Mouse (Mus musculus): ENCODE measurements around the gene Rfesd. TPM values are rescaled to one million over a fixed set of nuclear protein-coding genes. Genes with fewer than 3 reads are reported as not detected.

The Rfesd gene
- polyA plus RNA-seq, 1 experiment from 2014 or later, result 12.0 TPM

- Histone ChIP-seq H3K27ac (ENCODE audit: low read length) (no peak overlapping the region), H3K36me3 (ENCODE audit: control insufficient read depth, insufficient read depth) (peaks cover 2% of the 10 kb centered on the region; the same call in 1 of the 2 replicates), H3K4me2 (ENCODE audit: low read depth, low read length) (no peak overlapping the region), H3K4me1 (ENCODE audit: control insufficient read depth, insufficient read depth, low read length) (no peaks in the 10 kb centered on the region), H3K9ac (ENCODE audit: low read length) (no peak overlapping the region), H3K9me3 (replicated peaks; ENCODE audit: control insufficient read depth, low read length) (no peaks in the 10 kb centered on the region), H3K4me3 (ENCODE audit: low read length) (no peak overlapping the region), H3K27me3 (ENCODE audit: control insufficient read depth, insufficient read depth, low read length) (no peaks in the 10 kb centered on the region)
- 70% methylated on average over 3 of the region's 3 CpGs for WGBS
- ATAC-seq (replicated peaks; ENCODE audit: extremely low read depth, insufficient read depth, low FRiP score), result no peak
These were observed 15.2 kb downstream of the Rfesd start for GRCm38 (mm10) chr13:76003272-76003671.

GRCm38 (mm10) chr13:75992169-75993028 lies 26.1 kb downstream of the Rfesd start:
- no peak overlapping the region for H3K4me2 ChIP-seq (ENCODE audit: low read depth, low read length)
- H3K4me1 ChIP-seq (ENCODE audit: control insufficient read depth, insufficient read depth, low read length), result no peaks in the 10 kb centered on the region
- no peak overlapping the region for H3K27ac ChIP-seq (ENCODE audit: low read length)
- peaks cover 5% of the 10 kb centered on the region for H3K9me3 ChIP-seq (replicated peaks; ENCODE audit: control insufficient read depth, low read length)
- ATAC-seq (replicated peaks; ENCODE audit: extremely low read depth, insufficient read depth, low FRiP score), result no peak
- H3K27me3 ChIP-seq (ENCODE audit: control insufficient read depth, insufficient read depth, low read length), result no peaks in the 10 kb centered on the region
- peaks cover 2% of the 10 kb centered on the region; the same call in 1 of the 2 replicates for H3K36me3 ChIP-seq (ENCODE audit: control insufficient read depth, insufficient read depth)
- no peak overlapping the region for H3K9ac ChIP-seq (ENCODE audit: low read length)
- 53% methylated on average over 9 of the region's 9 CpGs for WGBS
- H3K4me3 ChIP-seq (ENCODE audit: low read length), result no peak overlapping the region

- Histone ChIP-seq H3K36me3 (ENCODE audit: control insufficient read depth, insufficient read depth) (no peaks in the 10 kb centered on the region), H3K27ac (ENCODE audit: low read length) (no peak overlapping the region), H3K9me3 (replicated peaks; ENCODE audit: control insufficient read depth, low read length) (no peaks in the 10 kb centered on the region), H3K9ac (ENCODE audit: low read length) (no peak overlapping the region), H3K27me3 (ENCODE audit: control insufficient read depth, insufficient read depth, low read length) (no peaks in the 10 kb centered on the region), H3K4me2 (ENCODE audit: low read depth, low read length) (no peak overlapping the region), H3K4me1 (ENCODE audit: control insufficient read depth, insufficient read depth, low read length) (no peaks in the 10 kb centered on the region), H3K4me3 (ENCODE audit: low read length) (no peak overlapping the region)
- 68% methylated on average over 1 of the region's 1 CpGs for WGBS
- ATAC-seq (replicated peaks; ENCODE audit: extremely low read depth, insufficient read depth, low FRiP score), result peak; percentile 37; the same call in 1 of the 2 replicates
These were observed 30.4 kb downstream of the Rfesd start for GRCm38 (mm10) chr13:75988096-75988495.

- Histone ChIP-seq H3K27me3 (ENCODE audit: control insufficient read depth, insufficient read depth, low read length) (no peaks in the 10 kb centered on the region), H3K4me3 (ENCODE audit: low read length) (no peak overlapping the region), H3K27ac (ENCODE audit: low read length) (no peak overlapping the region), H3K9ac (ENCODE audit: low read length) (no peak overlapping the region), H3K4me1 (ENCODE audit: control insufficient read depth, insufficient read depth, low read length) (no peaks in the 10 kb centered on the region), H3K36me3 (ENCODE audit: control insufficient read depth, insufficient read depth) (no peaks in the 10 kb centered on the region), H3K4me2 (ENCODE audit: low read depth, low read length) (no peak overlapping the region), H3K9me3 (replicated peaks; ENCODE audit: control insufficient read depth, low read length) (no peaks in the 10 kb centered on the region)
- no peak for ATAC-seq (replicated peaks; ENCODE audit: extremely low read depth, insufficient read depth, low FRiP score)
These were observed 36.6 kb downstream of the Rfesd start for GRCm38 (mm10) chr13:75981901-75982300.

- Histone ChIP-seq H3K36me3 (ENCODE audit: control insufficient read depth, insufficient read depth) (no peaks in the 10 kb centered on the region), H3K9ac (ENCODE audit: low read length) (no peak overlapping the region), H3K27me3 (ENCODE audit: control insufficient read depth, insufficient read depth, low read length) (no peaks in the 10 kb centered on the region), H3K4me3 (ENCODE audit: low read length) (no peak overlapping the region), H3K4me2 (ENCODE audit: low read depth, low read length) (no peak overlapping the region), H3K4me1 (ENCODE audit: control insufficient read depth, insufficient read depth, low read length) (no peaks in the 10 kb centered on the region), H3K9me3 (replicated peaks; ENCODE audit: control insufficient read depth, low read length) (no peaks in the 10 kb centered on the region), H3K27ac (ENCODE audit: low read length) (no peak overlapping the region)
- ATAC-seq (replicated peaks; ENCODE audit: extremely low read depth, insufficient read depth, low FRiP score), result no peak
- 81% methylated on average over 2 of the region's 2 CpGs for WGBS
These were observed 41.9 kb downstream of the Rfesd start for GRCm38 (mm10) chr13:75976649-75977048.

GRCm38 (mm10) chr13:75976218-75976617 lies 42.3 kb downstream of the Rfesd start:
- Histone ChIP-seq H3K9me3 (replicated peaks; ENCODE audit: control insufficient read depth, low read length) (no peaks in the 10 kb centered on the region), H3K27me3 (ENCODE audit: control insufficient read depth, insufficient read depth, low read length) (no peaks in the 10 kb centered on the region), H3K36me3 (ENCODE audit: control insufficient read depth, insufficient read depth) (no peaks in the 10 kb centered on the region), H3K4me1 (ENCODE audit: control insufficient read depth, insufficient read depth, low read length) (no peaks in the 10 kb centered on the region), H3K4me2 (ENCODE audit: low read depth, low read length) (no peak overlapping the region), H3K27ac (ENCODE audit: low read length) (no peak overlapping the region), H3K4me3 (ENCODE audit: low read length) (no peak overlapping the region), H3K9ac (ENCODE audit: low read length) (no peak overlapping the region)
- ATAC-seq (replicated peaks; ENCODE audit: extremely low read depth, insufficient read depth, low FRiP score), result no peak
- 68% methylated on average over 2 of the region's 2 CpGs for WGBS

GRCm38 (mm10) chr13:75975629-75976028 lies 42.9 kb downstream of the Rfesd start:
- no peaks in the 10 kb centered on the region for H3K4me1 ChIP-seq (ENCODE audit: control insufficient read depth, insufficient read depth, low read length)
- no peak overlapping the region for H3K4me3 ChIP-seq (ENCODE audit: low read length)
- ATAC-seq (replicated peaks; ENCODE audit: extremely low read depth, insufficient read depth, low FRiP score), result no peak
- H3K9ac ChIP-seq (ENCODE audit: low read length), result no peak overlapping the region
- no peaks in the 10 kb centered on the region for H3K36me3 ChIP-seq (ENCODE audit: control insufficient read depth, insufficient read depth)
- no peaks in the 10 kb centered on the region for H3K9me3 ChIP-seq (replicated peaks; ENCODE audit: control insufficient read depth, low read length)
- H3K27ac ChIP-seq (ENCODE audit: low read length), result no peak overlapping the region
- no peaks in the 10 kb centered on the region for H3K27me3 ChIP-seq (ENCODE audit: control insufficient read depth, insufficient read depth, low read length)
- WGBS, result 57% methylated on average over 1 of the region's 1 CpGs
- no peak overlapping the region for H3K4me2 ChIP-seq (ENCODE audit: low read depth, low read length)

- no peak overlapping the region for H3K4me2 ChIP-seq (ENCODE audit: low read depth, low read length)
- H3K9ac ChIP-seq (ENCODE audit: low read length), result no peak overlapping the region
- H3K4me3 ChIP-seq (ENCODE audit: low read length), result no peak overlapping the region
- no peaks in the 10 kb centered on the region for H3K36me3 ChIP-seq (ENCODE audit: control insufficient read depth, insufficient read depth)
- no peak for ATAC-seq (replicated peaks; ENCODE audit: extremely low read depth, insufficient read depth, low FRiP score)
- no peak overlapping the region for H3K27ac ChIP-seq (ENCODE audit: low read length)
- WGBS, result 71% methylated on average over 2 of the region's 2 CpGs
- H3K27me3 ChIP-seq (ENCODE audit: control insufficient read depth, insufficient read depth, low read length), result no peaks in the 10 kb centered on the region
- no peaks in the 10 kb centered on the region for H3K4me1 ChIP-seq (ENCODE audit: control insufficient read depth, insufficient read depth, low read length)
- H3K9me3 ChIP-seq (replicated peaks; ENCODE audit: control insufficient read depth, low read length), result no peaks in the 10 kb centered on the region
These were observed 44.0 kb downstream of the Rfesd start for GRCm38 (mm10) chr13:75974481-75974880.

- no peaks in the 10 kb centered on the region for H3K36me3 ChIP-seq (ENCODE audit: control insufficient read depth, insufficient read depth)
- ATAC-seq (replicated peaks; ENCODE audit: extremely low read depth, insufficient read depth, low FRiP score), result no peak
- no peaks in the 10 kb centered on the region for H3K4me1 ChIP-seq (ENCODE audit: control insufficient read depth, insufficient read depth, low read length)
- no peaks in the 10 kb centered on the region for H3K27me3 ChIP-seq (ENCODE audit: control insufficient read depth, insufficient read depth, low read length)
- H3K4me2 ChIP-seq (ENCODE audit: low read depth, low read length), result no peak within 1 kb of the TSS
- no peak within 1 kb of the TSS for H3K9ac ChIP-seq (ENCODE audit: low read length)
- H3K9me3 ChIP-seq (replicated peaks; ENCODE audit: control insufficient read depth, low read length), result peaks cover 3% of the 10 kb centered on the region
- WGBS, result 83% methylated on average over 1 of the region's 1 CpGs
- no peak within 1 kb of the TSS for H3K4me3 ChIP-seq (ENCODE audit: low read length)
- H3K27ac ChIP-seq (ENCODE audit: low read length), result no peak within 1 kb of the TSS
These were observed 51.7 kb downstream of the Rfesd start, which contains the start of gene Spata9 for GRCm38 (mm10) chr13:75966850-75967249. Gene Spata9 (plus strand): TSS chr13:75967150.

Data from heart, embryonic 16.5 days (tissue).